Mouse (Mus musculus) liver, embryonic 14.5 days (tissue): Measurements from ENCODE around the gene Eea1. TPM values are rescaled to one million over a fixed set of nuclear protein-coding genes. Genes with fewer than 3 reads are reported as not detected.

Experiments
- ATAC-seq: fragments of 200-750 bp; cut with Nextera tagmentation; 2 replicates; pipeline ENCODE4 v1.8.0; 2017; ENCODE audit warnings: moderate number of reproducible peaks, mild to moderate bottlenecking, moderate library complexity; ENCODE audit not compliant: insufficient read depth
- DNase-seq, 3 experiments: peaks; one replicate each; pipeline ENCODE4 v3.0.0-alpha.2; 2012 to 2013; ENCODE audit warnings: low read depth in 3 of 3, low spot score in 3 of 3
- H3K27ac ChIP-seq: fragments of 300-500 bp; sonication (generic); 2 replicates; pipeline ENCODE4 v1.5.1; 2014; ENCODE audit warnings: moderate library complexity, mild to moderate bottlenecking, control low read depth, inconsistent platforms
- H3K27me3 ChIP-seq: fragments of 300-500 bp; sonication (generic); 2 replicates; pipeline ENCODE4 v1.6.1; 2014; ENCODE audit warnings: mild to moderate bottlenecking, low read length, moderate library complexity; ENCODE audit not compliant: control insufficient read depth, insufficient read depth
- H3K36me3 ChIP-seq: fragments of 300-500 bp; sonication (generic); replicated peaks from 2 replicates; pipeline ENCODE4 v1.6.1; 2014; ENCODE audit warnings: low read depth; ENCODE audit not compliant: control insufficient read depth, insufficient read depth
- H3K4me1 ChIP-seq, 2 experiments: fragments of 200-500 bp in 1 of 2; fragments of 300-500 bp in 1 of 2; sonication (generic) in 1 of 2; replicated peaks; 2 replicates each; pipeline ENCODE4 v1.6.1; 2012 to 2014; ENCODE audit warnings: antibody characterized with exemption in 1 of 2, inconsistent platforms in 1 of 2, low read length in 1 of 2; ENCODE audit not compliant: control insufficient read depth in 2 of 2, insufficient read depth in 2 of 2
- H3K4me2 ChIP-seq: fragments of 300-500 bp; sonication (generic); 2 replicates; pipeline ENCODE4 v1.6.1; 2014; ENCODE audit warnings: low read depth, mild to moderate bottlenecking, control low read depth, moderate library complexity
- H3K4me3 ChIP-seq, 2 experiments: fragments of 200-500 bp in 1 of 2; fragments of 300-500 bp in 1 of 2; sonication (generic) in 1 of 2; 2 replicates each; pipeline ENCODE4 v1.5.1; 2012 to 2014; ENCODE audit warnings: low read depth in 2 of 2, low read length in 2 of 2, mild to moderate bottlenecking in 2 of 2, control low read depth in 1 of 2, inconsistent platforms in 1 of 2, moderate library complexity in 1 of 2; ENCODE audit not compliant: insufficient read depth in 1 of 2
- H3K9ac ChIP-seq: fragments of 300-500 bp; sonication (generic); replicated peaks from 2 replicates; pipeline ENCODE4 v1.6.1; 2014; ENCODE audit warnings: mild to moderate bottlenecking, control low read depth, moderate library complexity
- H3K9me3 ChIP-seq: fragments of 300-500 bp; sonication (generic); 2 replicates; pipeline ENCODE4 v1.6.1; 2016; ENCODE audit warnings: low read length, mixed read lengths; ENCODE audit not compliant: control insufficient read depth
- CTCF ChIP-seq: IDR thresholded peaks from 2 replicates; pipeline ENCODE4 v1.5.1; 2016; ENCODE audit warnings: antibody characterized with exemption, low read depth, control low read depth
- EP300 ChIP-seq: IDR thresholded peaks from 2 replicates; pipeline ENCODE4 v1.6.1; 2016; ENCODE audit warnings: antibody characterized with exemption, low read depth
- WGBS: fragments of 180-500 bp; shearing (Covaris S2); extraction: QIAGEN DNeasy Blood & Tissue Kit; methylation state at CpG from one replicate; pipeline ENCODE4 v1.1.7; 2014; ENCODE audit not compliant: insufficient replicate concordance; 5-methylcytosine and 5-hydroxymethylcytosine counted together
- polyA plus RNA-seq, 2 experiments: library from polyadenylated mRNA; depleted of rRNA in 1 of 2; stranded (reverse) in 1 of 2; unstranded in 1 of 2; fragments of >200 nt; fragmentation: Nextera tagmentation in 1 of 2; extraction: Ambion mirVana in 1 of 2; gene quantifications; 2 replicates each; pipeline versions ENCODE4 v1.2.1 to v1.2.3; 2012 to 2014

The Eea1 gene
- polyA plus RNA-seq (2012; rRNA removed) (2.4 and 4.2 TPM in 2 replicates), polyA plus RNA-seq (2014; fragmentation: Nextera tagmentation; extraction: Ambion mirVana) (8.9 and 9.0 TPM in 2 replicates)

GRCm38 (mm10) chr10:95940046-95940900, at the start of gene Eea1:
Gene Eea1, plus strand, starts transcription at chr10:95940650.
- DNase-seq (peak; percentile 85 to 87 (median 85)), ATAC-seq (peak; percentile 95)
- H3K9me3 ChIP-seq: no peaks in the 10 kb centered on the region
- TF ChIP-seq CTCF (no peak), EP300 (no peak)
- peak within 1 kb of the TSS; percentile 96 for H3K4me2 ChIP-seq
- peak within 1 kb of the TSS; percentile 72 for H3K27ac ChIP-seq
- WGBS: 1% methylated on average over 51 of the region's 59 CpGs
- no peaks in the 10 kb centered on the region for H3K36me3 ChIP-seq
- H3K9ac ChIP-seq: peak within 1 kb of the TSS; percentile 85
- peaks cover 20 to 23% of the 10 kb centered on the region in 2 experiments for H3K4me1 ChIP-seq
- H3K27me3 ChIP-seq: no peaks in the 10 kb centered on the region
- H3K4me3 ChIP-seq: peak within 1 kb of the TSS; percentile 74 to 90

- Histone ChIP-seq H3K4me3 (no peak overlapping the region), H3K9me3 (no peaks in the 10 kb centered on the region), H3K4me1 (no peaks in the 10 kb centered on the region), H3K27me3 (no peaks in the 10 kb centered on the region), H3K4me2 (no peak overlapping the region), H3K36me3 (no peaks in the 10 kb centered on the region), H3K9ac (no peak overlapping the region), H3K27ac (no peak overlapping the region)
- ATAC-seq (no peak), DNase-seq (no peak)
- WGBS: 49% methylated on average over 7 of the region's 7 CpGs
- TF ChIP-seq CTCF (no peak), EP300 (no peak)
These were observed 49.1 kb upstream of the Eea1 start for GRCm38 (mm10) chr10:95891214-95891960.

DNA sequence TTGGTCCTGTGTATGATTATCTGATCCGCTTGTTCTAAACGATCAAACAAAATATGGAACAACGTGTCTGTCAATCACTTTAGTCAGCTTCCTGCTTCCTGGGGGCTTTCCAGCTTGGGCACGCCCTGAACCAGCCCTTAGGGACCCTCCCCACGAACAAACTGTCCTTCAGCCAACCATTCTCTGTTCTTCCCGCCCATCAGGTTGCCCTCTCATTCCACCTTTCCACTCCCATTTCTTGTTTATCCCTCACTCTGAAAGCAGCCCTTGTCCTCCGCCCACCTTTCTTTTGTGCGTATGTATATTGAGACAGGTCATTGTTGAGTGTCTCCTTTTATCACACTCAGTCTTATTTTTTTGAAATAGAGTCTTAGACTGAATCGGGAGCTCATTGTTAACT, 48.3 kb upstream of the Eea1 start:
- Histone ChIP-seq H3K4me2 (no peak overlapping the region), H3K9me3 (no peaks in the 10 kb centered on the region), H3K4me3 (no peak overlapping the region), H3K36me3 (no peaks in the 10 kb centered on the region), H3K27ac (no peak overlapping the region), H3K9ac (no peak overlapping the region), H3K27me3 (no peaks in the 10 kb centered on the region), H3K4me1 (no peaks in the 10 kb centered on the region)
- WGBS: 53% methylated on average over 9 of the region's 9 CpGs
- TF ChIP-seq EP300: no peak
- no peak for TF ChIP-seq CTCF
- no peak for ATAC-seq
- no peak for DNase-seq

DNA sequence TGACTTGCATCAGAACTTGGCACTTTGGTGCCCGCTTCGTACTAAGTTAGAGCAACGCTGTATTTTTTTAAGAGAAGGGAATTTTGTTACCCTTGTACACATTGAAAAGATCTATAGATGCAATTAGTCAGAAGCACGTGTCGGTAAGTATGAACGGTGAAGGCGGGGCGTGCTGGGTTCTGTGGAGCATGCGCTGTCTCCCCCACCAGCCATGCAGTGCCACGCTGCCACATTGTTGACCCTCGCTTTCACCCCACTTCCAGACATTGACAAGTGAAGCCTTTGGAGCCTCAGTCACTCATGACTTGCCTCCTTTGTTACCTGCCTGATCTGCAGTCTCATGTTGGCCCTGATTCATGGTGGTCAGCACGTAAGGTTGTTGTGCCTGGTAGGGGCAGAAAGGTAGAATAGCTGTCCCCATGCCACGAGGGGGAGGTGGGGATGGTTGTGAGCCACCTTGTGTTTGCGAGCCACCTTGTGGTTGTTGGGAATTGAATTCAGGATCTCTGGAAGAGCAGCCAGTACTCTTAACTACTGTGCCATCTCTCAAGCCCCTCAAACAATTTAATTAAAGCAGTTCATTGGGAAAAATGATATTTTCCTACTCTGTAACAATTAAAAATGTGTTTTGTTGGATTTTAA, 47.0 kb upstream of the Eea1 start:
- WGBS: 75% methylated on average over 14 of the region's 14 CpGs
- Histone ChIP-seq H3K4me2 (no peak overlapping the region), H3K27me3 (no peaks in the 10 kb centered on the region), H3K4me3 (no peak overlapping the region), H3K9ac (no peak overlapping the region), H3K9me3 (no peaks in the 10 kb centered on the region), H3K27ac (no peak overlapping the region), H3K4me1 (no peaks in the 10 kb centered on the region), H3K36me3 (no peaks in the 10 kb centered on the region)
- no peak for DNase-seq
- ATAC-seq: no peak
- TF ChIP-seq EP300 (no peak), CTCF (no peak)
